ENCODE assay signal across 12 mouse cellular contexts in genomic region chr9:42642821-42643220, GRCm38 (mm10).
A peak's percentile ranks its signal among the peaks of the same experiment; 100 is the strongest.
DNase-seq lines count a peak whose midpoint lies in the region.
"Had no signal": no experiment of that assay in that cellular context is flagged by ENCODE, and none has a peak within 500 bp of the region (broad histone marks: within the 10 kb centered on the region; RNA-seq: fewer than 3 reads in every experiment).

No protein-coding gene starts in this region.

- DNase-seq in retina, embryonic 14.5 days (ENCODE audit: low spot score) = peak; percentile 30
- no peak for DNase-seq in retina, postnatal 1 day
- peak; percentile 77 for DNase-seq in layer of hippocampus, adult 11-12 months (ENCODE audit: low spot score)
- peak; percentile 56 to 60 for DNase-seq in left cerebral cortex, postnatal 10 days (ENCODE audit: extremely low spot score in 1 of 2, low spot score in 2 of 2)
- DNase-seq in telencephalon, adult 2 months (ENCODE audit: low read depth, low spot score) = peak; percentile 94
- DNase-seq in heart, adult 18-20 months = no peak
- DNase-seq in c-Kit-positive CD71-positive TER-119-positive erythroid progenitor cells, embryonic 14.5 days (ENCODE audit: low spot score) = no peak
- no peak for DNase-seq in adrenal gland, adult 8-10 months
- DNase-seq: gastrocnemius, postnatal 10 days; kidney, postnatal 25 days; liver, postnatal 0 days; thymus, postnatal 14 days had no signal

- intact Hi-C loops in left cerebral cortex, postnatal 10 days (cut with DNase I) = no loop called here

Comparison
In these comparisons a context has a peak if more than half of its experiments do, and no peak if none do; other contexts are left out.
1. DNase-seq: peak in retina, embryonic 14.5 days (single experiment), layer of hippocampus, adult 11-12 months (single experiment), left cerebral cortex, postnatal 10 days (2 of 2) and telencephalon, adult 2 months (single experiment); none in retina, postnatal 1 day (single experiment), heart, adult 18-20 months (0 of 2), c-Kit-positive CD71-positive TER-119-positive erythroid progenitor cells, embryonic 14.5 days (single experiment) and adrenal gland, adult 8-10 months (single experiment).